Mouse (Mus musculus): ENCODE data around the gene Spdl1.

DNA sequence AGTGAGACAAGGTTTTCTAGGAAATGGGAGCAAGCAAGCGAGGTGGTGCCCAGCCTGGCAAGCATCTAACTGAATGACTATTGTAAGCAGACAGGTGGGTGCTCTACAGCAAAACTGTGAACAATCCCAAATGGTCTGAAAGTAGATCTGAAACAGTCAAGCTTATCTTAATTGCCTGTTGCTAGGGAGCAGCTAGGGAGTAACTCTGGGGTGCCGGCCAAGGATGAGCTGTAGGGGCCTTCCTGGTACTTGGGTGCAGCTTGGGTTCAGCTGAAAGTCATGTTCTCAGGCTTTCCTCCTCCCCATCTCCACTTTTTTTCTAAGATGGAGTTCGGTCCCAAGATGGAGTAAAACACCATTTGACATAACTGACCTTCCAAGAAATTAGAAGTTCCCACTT lies 38.5 kb upstream of the Spdl1 start:
- no peak for TF ChIP-seq CTCF (IDR thresholded peaks at IDR 0.05; ENCODE audit: low read depth, low read length)
- TF ChIP-seq POLR2A (IDR thresholded peaks at IDR 0.05; ENCODE audit: extremely low read depth, insufficient read depth, low read length) = no peak
